Mouse (Mus musculus) lung, postnatal 0 days (tissue): Measurements from ENCODE around the gene Dusp22.

Source experiments
- CTCF ChIP-seq: IDR thresholded peaks from 2 replicates; pipeline ENCODE4 v1.5.1; 2016; ENCODE audit warnings: antibody characterized with exemption, mild to moderate bottlenecking
- EP300 ChIP-seq: IDR thresholded peaks from 2 replicates; pipeline ENCODE4 v1.6.1; 2016; ENCODE audit warnings: antibody characterized with exemption, mild to moderate bottlenecking, control low read depth

GRCm38 (mm10) chr13:30654463-30654862, 5.3 kb upstream of the Dusp22 start:
- TF ChIP-seq CTCF (no peak), EP300 (no peak)
